Mouse (Mus musculus): ENCODE data around the gene Sorl1.

DNA sequence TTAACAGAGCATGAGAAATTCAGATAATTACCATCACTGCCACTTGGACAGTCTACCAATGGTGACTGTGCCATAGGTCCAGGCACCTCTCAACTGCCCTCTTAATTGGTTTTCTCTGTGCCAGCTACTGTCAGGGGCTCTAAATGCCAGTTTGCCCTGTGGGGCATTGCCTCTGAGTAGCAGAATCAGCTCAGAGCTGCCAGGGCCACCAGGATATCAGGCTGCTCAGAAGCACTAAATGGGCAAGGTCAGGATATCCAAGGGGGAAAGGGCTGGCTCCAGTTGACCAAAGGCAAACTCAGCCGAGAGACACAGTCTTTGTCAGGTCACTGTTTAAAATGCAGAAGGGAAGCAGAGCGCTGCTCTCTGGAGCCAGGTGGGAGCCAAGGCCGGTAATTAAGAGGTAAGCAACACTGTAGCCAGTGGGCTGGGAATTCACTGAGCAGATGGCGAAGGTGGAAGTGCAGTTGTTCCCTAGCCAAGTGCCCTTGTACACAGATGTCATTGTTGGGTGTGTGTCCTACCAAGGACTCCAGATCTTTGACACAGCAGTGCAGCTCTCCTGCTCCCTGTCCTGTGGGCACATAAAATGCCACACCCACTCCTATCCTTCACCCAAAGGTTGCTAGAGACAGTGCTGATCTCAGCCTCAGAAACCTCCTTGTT lies 181.0 kb downstream of the Sorl1 start:
- no peak for TF ChIP-seq POLR2A (IDR thresholded peaks at IDR 0.05; ENCODE audit: borderline replicate concordance, low read depth, low read length)
- no peak for TF ChIP-seq CTCF (IDR thresholded peaks at IDR 0.05; ENCODE audit: low read depth, low read length)

Data from bone marrow macrophage, adult 2 months (primary cell).